Mouse (Mus musculus) forebrain, embryonic 15.5 days (tissue): ENCODE measurements around the gene Rxrb. TPM values are rescaled to one million over a fixed set of nuclear protein-coding genes. Genes with fewer than 3 reads are reported as not detected.
"Not testable (repeated sequence)": the region's sequence is repeated elsewhere in the genome, so short reads cannot be mapped to it uniquely, and the experiment has no call there.

Experiments used
- ATAC-seq: fragments of 200-750 bp; cut with Nextera tagmentation; replicated peaks from 2 replicates; pipeline ENCODE4 v1.8.0; 2017; ENCODE audit warnings: mild to moderate bottlenecking, moderate TSS enrichment, moderate library complexity
- H3K27ac ChIP-seq: fragments of 300-500 bp; sonication (generic); replicated peaks from 2 replicates; pipeline ENCODE4 v1.5.1; 2015; ENCODE audit warnings: mild to moderate bottlenecking, inconsistent platforms
- H3K27me3 ChIP-seq: fragments of 300-500 bp; sonication (generic); 2 replicates; pipeline ENCODE4 v1.6.1; 2015; ENCODE audit warnings: inconsistent platforms
- H3K36me3 ChIP-seq: fragments of 300-500 bp; sonication (generic); 2 replicates; pipeline ENCODE4 v1.6.1; 2015; ENCODE audit warnings: mild to moderate bottlenecking, inconsistent platforms
- H3K4me1 ChIP-seq: fragments of 300-500 bp; sonication (generic); 2 replicates; pipeline ENCODE4 v1.6.1; 2015; ENCODE audit warnings: inconsistent platforms
- H3K4me2 ChIP-seq: fragments of 300-500 bp; sonication (generic); replicated peaks from 2 replicates; pipeline ENCODE4 v1.6.1; 2015; ENCODE audit warnings: mild to moderate bottlenecking, inconsistent platforms
- H3K4me3 ChIP-seq: fragments of 300-500 bp; sonication (generic); 2 replicates; pipeline ENCODE4 v1.5.1; 2015; ENCODE audit warnings: mild to moderate bottlenecking, inconsistent platforms
- H3K9ac ChIP-seq: fragments of 300-500 bp; sonication (generic); replicated peaks from 2 replicates; pipeline ENCODE4 v1.6.1; 2015; ENCODE audit warnings: mild to moderate bottlenecking, inconsistent platforms
- H3K9me3 ChIP-seq: fragments of 300-500 bp; sonication (generic); 2 replicates; pipeline ENCODE4 v1.6.1; 2016; ENCODE audit warnings: inconsistent platforms
- WGBS: fragments of 180-500 bp; shearing (Covaris S2); methylation state at CpG from one replicate; pipeline ENCODE4 v1.1.7; 2015; ENCODE audit warnings: mixed read lengths; 5-methylcytosine and 5-hydroxymethylcytosine counted together
- polyA plus RNA-seq: library from polyadenylated mRNA; unstranded; fragments of >200 nt; fragmentation: Nextera tagmentation; extraction: Ambion mirVana; gene quantifications from 2 replicates; pipeline ENCODE4 v1.2.1, GENCODE M21; 2015

The Rxrb gene
- polyA plus RNA-seq, result 58.2 and 64.5 TPM in 2 replicates

DNA sequence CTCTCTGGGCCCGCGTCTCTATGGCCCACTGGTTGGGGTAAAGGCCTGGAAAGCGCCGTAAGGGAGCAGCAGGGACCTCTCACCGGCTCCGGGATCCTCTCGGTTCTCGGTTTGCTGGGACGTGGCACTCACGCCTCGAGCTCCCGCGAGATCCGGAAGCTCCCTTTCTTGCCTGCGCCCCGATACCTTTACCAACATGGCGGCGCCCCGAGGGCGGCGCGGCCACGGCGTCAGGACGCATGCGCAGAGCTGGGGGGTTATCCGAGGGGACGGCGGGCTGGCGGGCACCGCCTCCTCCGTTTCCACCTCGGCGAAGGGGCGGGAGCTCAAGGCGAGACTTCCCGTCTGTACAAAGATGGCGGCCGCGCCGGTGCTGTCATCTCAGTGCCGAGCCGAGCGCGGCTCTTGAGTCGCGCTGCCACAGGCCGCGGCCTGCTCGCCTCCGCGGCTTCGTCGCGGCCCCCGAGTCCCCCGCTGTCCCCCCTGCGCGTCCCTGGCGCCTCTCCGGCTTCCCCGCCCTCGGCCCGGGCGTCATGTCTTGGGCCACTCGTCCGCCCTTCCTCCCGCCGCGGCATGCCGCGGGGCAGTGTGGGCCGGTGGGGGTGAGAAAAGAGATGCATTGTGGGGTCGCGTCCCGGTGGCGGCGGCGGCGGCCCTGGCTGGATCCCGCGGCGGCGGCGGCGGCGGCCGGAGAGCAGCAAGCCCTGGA is at the start of gene Rxrb, which contains the start of gene Slc39a7:
Rxrb (plus strand) TSS at position 348 of the 709 bp plus-strand sequence.
Slc39a7 (minus strand) TSS at position 218 of the 709 bp plus-strand sequence.
- Histone ChIP-seq H3K27me3 (no peaks in the 10 kb centered on the region), H3K36me3 (peaks cover 42% of the 10 kb centered on the region), H3K4me3 (peak within 1 kb of the TSS; percentile 85), H3K27ac (peak within 1 kb of the TSS; percentile 98), H3K9ac (peak within 1 kb of the TSS; percentile 88), H3K4me2 (peak within 1 kb of the TSS; percentile 94), H3K4me1 (peaks cover 60% of the 10 kb centered on the region), H3K9me3 (no peaks in the 10 kb centered on the region)
- under 1% methylated on average over 87 of the region's 88 CpGs for WGBS
- ATAC-seq, result peak; percentile 79

- peak overlapping the region; percentile 59 for H3K4me3 ChIP-seq
- not testable (repeated sequence) for H3K36me3 ChIP-seq, ATAC-seq, H3K9me3 ChIP-seq, H3K9ac ChIP-seq
- peak overlapping the region; percentile 97 for H3K27ac ChIP-seq
- peaks cover 20% of the 10 kb centered on the region for H3K4me1 ChIP-seq
- 14% methylated on average over 8 of the region's 8 CpGs for WGBS
- H3K4me2 ChIP-seq, result peak overlapping the region; percentile 54
- peaks cover 33% of the 10 kb centered on the region for H3K27me3 ChIP-seq
These were observed 49.5 kb upstream of the Rxrb start for GRCm38 (mm10) chr17:33982136-33982535.

GRCm38 (mm10) chr17:33991788-33992664 is 39.6 kb upstream of the Rxrb start:
- Histone ChIP-seq H3K9ac (no peak overlapping the region), H3K4me3 (no peak overlapping the region), H3K9me3 (no peaks in the 10 kb centered on the region), H3K27ac (no peak overlapping the region), H3K36me3 (no peaks in the 10 kb centered on the region), H3K4me2 (no peak overlapping the region), H3K27me3 (no peaks in the 10 kb centered on the region), H3K4me1 (no peaks in the 10 kb centered on the region; the same call in 1 of the 2 replicates)
- 36% methylated on average over 10 of the region's 10 CpGs for WGBS
- ATAC-seq, result 0 out of 2 replicates have a peak, but pooled peaks have one; percentile 35

- Histone ChIP-seq H3K4me1 (peaks cover 9% of the 10 kb centered on the region), H3K9me3 (no peaks in the 10 kb centered on the region), H3K9ac (no peak overlapping the region), H3K27me3 (peaks cover 12% of the 10 kb centered on the region), H3K4me2 (no peak overlapping the region), H3K36me3 (no peaks in the 10 kb centered on the region), H3K27ac (no peak overlapping the region), H3K4me3 (no peak overlapping the region)
- WGBS, result 90% methylated on average over 8 of the region's 8 CpGs
- no peak for ATAC-seq
These were observed 36.7 kb upstream of the Rxrb start for GRCm38 (mm10) chr17:33994959-33995358.

GRCm38 (mm10) chr17:33995651-33996050 is 36.0 kb upstream of the Rxrb start:
- no peaks in the 10 kb centered on the region for H3K36me3 ChIP-seq
- H3K9ac ChIP-seq, result no peak overlapping the region
- H3K9me3 ChIP-seq, result no peaks in the 10 kb centered on the region
- H3K4me3 ChIP-seq, result no peak overlapping the region
- peaks cover 15% of the 10 kb centered on the region for H3K4me1 ChIP-seq
- no peak overlapping the region for H3K4me2 ChIP-seq
- 72% methylated on average over 3 of the region's 3 CpGs for WGBS
- peaks cover 19% of the 10 kb centered on the region for H3K27me3 ChIP-seq
- H3K27ac ChIP-seq, result no peak overlapping the region
- no peak for ATAC-seq

- not testable (repeated sequence) for H3K4me3 ChIP-seq, H3K4me2 ChIP-seq, H3K9ac ChIP-seq, H3K9me3 ChIP-seq, H3K36me3 ChIP-seq, ATAC-seq, H3K27ac ChIP-seq
- WGBS, result 96% methylated on average over 2 of the region's 2 CpGs
- H3K27me3 ChIP-seq, result peaks cover 24% of the 10 kb centered on the region
- peaks cover 15% of the 10 kb centered on the region for H3K4me1 ChIP-seq
These were observed 34.6 kb upstream of the Rxrb start for GRCm38 (mm10) chr17:33997025-33997424.

GRCm38 (mm10) chr17:33998697-33999096 is 32.9 kb upstream of the Rxrb start:
- H3K9ac ChIP-seq, H3K9me3 ChIP-seq, H3K4me3 ChIP-seq, H3K4me2 ChIP-seq, H3K27ac ChIP-seq, H3K36me3 ChIP-seq, ATAC-seq: not testable (repeated sequence)
- peaks cover 24% of the 10 kb centered on the region for H3K27me3 ChIP-seq
- 66% methylated on average over 5 of the region's 5 CpGs for WGBS
- H3K4me1 ChIP-seq, result peaks cover 15% of the 10 kb centered on the region

- H3K4me1 ChIP-seq, result peaks cover 15% of the 10 kb centered on the region
- H3K9me3 ChIP-seq, result no peaks in the 10 kb centered on the region
- H3K4me3 ChIP-seq, result peak overlapping the region; percentile 45
- H3K36me3 ChIP-seq, result no peaks in the 10 kb centered on the region
- WGBS, result 2% methylated on average over 87 of the region's 87 CpGs
- H3K27ac ChIP-seq, result no peak overlapping the region
- H3K9ac ChIP-seq, result peak overlapping the region; percentile 47
- peak overlapping the region; percentile 75 for H3K4me2 ChIP-seq
- no peak for ATAC-seq
- H3K27me3 ChIP-seq, result peaks cover 24% of the 10 kb centered on the region
These were observed 32.1 kb upstream of the Rxrb start for GRCm38 (mm10) chr17:33999341-34000149.

DNA sequence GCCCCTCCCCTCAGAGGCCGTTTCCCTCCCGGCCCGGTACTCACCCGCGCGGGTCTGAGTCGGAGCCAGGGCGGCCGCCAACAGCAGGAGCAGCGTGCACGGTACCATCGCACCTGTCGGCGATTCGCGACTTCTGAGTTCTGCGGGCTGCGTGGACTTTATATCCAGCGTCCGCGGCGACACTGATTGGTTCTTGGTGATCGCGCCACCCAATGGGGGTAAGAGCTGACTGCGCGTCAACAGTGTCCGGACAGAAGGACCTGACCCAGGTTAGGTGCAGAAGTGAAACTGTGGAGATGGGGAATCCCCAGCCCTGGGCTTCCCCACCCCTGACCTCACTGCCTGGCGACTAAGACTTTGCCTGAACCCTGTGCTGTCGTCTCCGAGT is 31.5 kb upstream of the Rxrb start, which contains the start of gene H2-K1:
H2-K1 (minus strand) TSS at position 198 of the 388 bp plus-strand sequence.
- under 1% methylated on average over 30 of the region's 30 CpGs for WGBS
- peak within 1 kb of the TSS; percentile 75 for H3K4me2 ChIP-seq
- ATAC-seq, result peak; percentile 63; the same call in 1 of the 2 replicates

DNA sequence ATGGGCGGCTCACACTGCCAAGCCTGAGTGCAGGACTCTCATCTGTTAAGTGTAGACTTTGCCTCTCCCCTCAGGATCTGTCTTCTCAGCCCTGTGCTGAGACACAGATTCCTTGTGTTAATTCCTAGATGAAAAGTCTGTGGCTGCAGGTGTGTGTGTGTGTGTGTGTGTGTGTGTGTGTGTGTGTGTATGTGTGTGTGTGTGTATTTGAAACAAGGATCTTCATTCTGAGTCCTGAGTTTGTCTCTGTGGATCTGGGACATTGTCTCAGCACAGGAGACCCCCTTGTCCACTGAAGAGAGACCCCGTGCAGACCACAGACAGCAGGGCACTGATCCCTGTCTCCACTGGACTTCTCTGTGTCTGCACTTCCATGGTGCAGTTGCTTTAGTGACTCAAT is 30.8 kb upstream of the Rxrb start:
- H3K9me3 ChIP-seq, H3K36me3 ChIP-seq, ATAC-seq, H3K27ac ChIP-seq, H3K9ac ChIP-seq, H3K4me3 ChIP-seq: not testable (repeated sequence)
- WGBS, result 56% methylated on average over 2 of the region's 2 CpGs
- Histone ChIP-seq H3K4me2 (peak overlapping the region; percentile 75; the same call in 1 of the 2 replicates), H3K27me3 (peaks cover 24% of the 10 kb centered on the region), H3K4me1 (peaks cover 15% of the 10 kb centered on the region)

More for the DNA sequence above, 31.5 kb upstream of the Rxrb start, which contains the start of gene H2-K1:
- H3K9ac ChIP-seq, result peak within 1 kb of the TSS; percentile 47
- no peaks in the 10 kb centered on the region for H3K36me3 ChIP-seq
- H3K9me3 ChIP-seq, result no peaks in the 10 kb centered on the region
- H3K27me3 ChIP-seq, result peaks cover 24% of the 10 kb centered on the region
- peaks cover 15% of the 10 kb centered on the region for H3K4me1 ChIP-seq
- H3K27ac ChIP-seq, result no peak within 1 kb of the TSS
- peak within 1 kb of the TSS; percentile 45 for H3K4me3 ChIP-seq

GRCm38 (mm10) chr17:34003426-34003825 is 28.2 kb upstream of the Rxrb start:
- Histone ChIP-seq H3K4me1 (peaks cover 15% of the 10 kb centered on the region), H3K27ac (no peak overlapping the region), H3K36me3 (no peaks in the 10 kb centered on the region), H3K27me3 (peaks cover 24% of the 10 kb centered on the region), H3K9me3 (no peaks in the 10 kb centered on the region), H3K4me3 (no peak overlapping the region), H3K9ac (no peak overlapping the region), H3K4me2 (no peak overlapping the region)
- WGBS, result 4% methylated on average over 5 of the region's 5 CpGs
- ATAC-seq, result no peak
